Mouse (Mus musculus): Measurements from ENCODE around the gene Ephb3.

DNA sequence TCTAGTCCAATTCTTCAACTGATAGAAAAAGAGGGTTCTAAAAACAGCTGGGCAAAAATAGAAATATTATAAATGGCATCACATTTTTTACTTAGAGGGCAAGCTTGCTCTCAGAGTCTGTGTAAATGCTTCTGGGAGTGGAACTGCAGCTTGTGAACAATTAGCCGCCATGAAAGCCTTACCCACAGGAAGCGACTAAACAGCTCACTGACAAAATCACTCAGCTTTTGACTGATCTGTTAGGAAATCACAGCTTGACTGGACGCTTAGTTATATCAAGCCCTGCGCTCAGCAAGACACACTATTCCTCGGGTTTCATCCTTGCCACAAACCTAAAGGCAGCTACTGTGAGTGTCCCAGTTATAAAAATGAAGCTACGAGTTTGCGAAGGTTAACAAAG lies 17.0 kb upstream of the Ephb3 start:
- no peak for TF ChIP-seq GATA1 (IDR thresholded peaks at IDR 0.05; ENCODE audit: borderline replicate concordance, low read length)
- no peak for TF ChIP-seq FLI1 (IDR thresholded peaks at IDR 0.05; ENCODE audit: low read length)

Data from megakaryocyte, embryonic 14.5 days (primary cell).